Mouse (Mus musculus) layer of hippocampus, postnatal 36 days (tissue): Measurements from ENCODE around the gene Timm13. TPM values are rescaled to one million over a fixed set of nuclear protein-coding genes. Genes with fewer than 3 reads are reported as not detected.

ENCODE experiments used
- DNase-seq, 2 experiments: peaks; one replicate each; pipeline ENCODE4 v3.0.0; 2022
- total RNA-seq, 2 experiments: library from RNA; stranded (reverse); gene quantifications; 2 replicates each; pipeline ENCODE4 v1.2.3; 2021

The Timm13 gene
- total RNA-seq, 2 experiments from 2014 or later: 142 to 144 TPM

DNA sequence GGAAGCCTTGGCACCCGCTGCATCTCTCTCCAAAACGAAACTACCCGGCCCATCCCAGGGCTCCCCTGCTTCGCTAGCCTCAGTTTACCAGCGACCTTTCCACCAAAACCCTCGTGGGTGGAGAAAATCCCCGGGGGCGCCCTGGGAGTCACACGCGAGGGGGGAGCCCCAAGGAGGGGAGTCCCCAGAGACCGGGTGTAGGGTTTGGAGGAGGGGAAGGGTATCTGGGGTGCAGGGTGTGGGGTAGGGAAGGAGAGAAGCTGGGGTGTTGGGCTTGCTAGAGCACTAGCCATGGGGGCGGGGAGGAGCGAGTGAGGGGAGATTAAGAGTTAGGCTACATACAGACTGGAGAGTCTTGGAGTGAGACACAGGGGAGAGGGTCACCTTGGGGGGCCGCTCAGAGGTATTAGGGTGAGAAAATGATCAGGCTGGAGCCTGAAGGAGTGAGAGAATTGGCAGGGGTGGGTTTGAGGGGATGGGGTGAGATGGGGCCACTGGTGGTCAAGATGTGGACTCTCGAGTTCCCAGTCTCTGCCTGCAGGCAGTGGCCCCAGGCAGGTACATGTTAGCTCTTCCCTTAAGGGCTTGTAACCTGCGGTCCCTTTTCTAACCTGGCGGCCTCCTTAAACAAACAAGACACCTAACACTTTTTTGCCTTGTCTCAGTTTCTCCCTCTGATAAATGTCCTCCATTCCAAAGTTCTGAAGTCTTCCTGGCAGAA lies 32.1 kb upstream of the Timm13 start:
- DNase-seq: no peak

DNA sequence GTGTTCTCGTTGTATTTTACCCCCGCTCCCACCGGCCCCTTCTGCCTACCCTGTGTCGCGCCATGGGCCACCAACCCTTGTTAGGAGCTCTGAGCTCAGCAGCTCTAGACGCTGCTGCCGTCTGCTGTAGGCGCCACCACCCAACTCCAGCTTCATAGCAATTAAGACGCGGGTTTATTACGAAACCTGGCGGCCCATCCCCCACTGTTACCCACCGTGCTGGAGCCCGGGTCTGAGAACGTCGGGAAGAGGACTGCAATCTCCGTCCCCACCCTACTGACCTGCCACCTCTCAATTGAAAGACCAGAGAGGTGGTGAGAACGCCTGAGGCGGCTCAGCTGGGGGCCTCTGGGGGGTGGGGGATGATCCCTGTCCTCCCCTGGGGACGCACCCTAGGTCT lies 31.4 kb upstream of the Timm13 start:
- DNase-seq: no peak

DNA sequence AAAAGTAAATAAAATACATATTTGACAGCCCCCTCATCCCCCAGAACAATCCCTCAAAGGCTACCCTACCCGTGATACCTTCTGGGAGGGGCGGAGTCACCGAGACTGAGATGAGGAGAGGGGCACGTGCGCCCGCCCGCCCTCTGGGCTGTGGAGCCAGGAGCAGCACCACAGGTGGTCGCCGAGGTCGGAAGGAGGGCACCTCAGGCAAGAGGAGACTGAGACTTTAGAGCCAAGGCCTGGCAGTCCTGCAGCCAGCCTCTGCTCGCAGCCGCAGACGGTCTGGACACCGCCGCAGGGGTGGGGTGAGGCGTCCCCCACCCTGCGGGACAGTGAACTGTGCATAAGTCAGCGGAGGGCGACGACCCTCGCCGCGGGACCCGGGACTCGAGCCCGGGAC lies 30.9 kb upstream of the Timm13 start:
- no peak for DNase-seq

DNA sequence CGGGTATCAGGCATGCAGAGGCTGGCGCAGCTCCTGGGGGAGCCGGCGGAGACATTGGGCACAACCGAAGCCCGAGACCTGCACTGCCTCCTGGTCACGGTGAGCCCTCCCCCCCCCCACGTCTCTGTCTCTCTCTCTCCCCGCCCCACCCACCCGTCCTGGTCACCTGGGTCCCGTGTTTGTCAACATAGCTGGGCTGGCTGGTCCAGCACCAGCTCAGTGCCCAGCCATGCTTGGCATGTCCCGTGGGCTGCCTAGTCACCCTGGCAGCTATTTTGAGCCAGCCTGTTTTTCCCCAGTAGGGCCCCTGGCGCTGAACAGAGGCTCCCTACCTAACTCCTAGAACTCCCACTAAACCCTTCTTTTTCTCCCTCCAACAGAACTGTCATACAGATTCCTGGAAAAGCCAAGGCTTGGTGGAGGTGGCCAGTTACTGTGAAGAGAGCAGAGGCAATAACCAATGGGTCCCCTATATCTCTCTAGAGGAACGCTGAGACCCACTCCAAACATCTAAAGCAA lies 30.4 kb upstream of the Timm13 start:
- DNase-seq: no peak

DNA sequence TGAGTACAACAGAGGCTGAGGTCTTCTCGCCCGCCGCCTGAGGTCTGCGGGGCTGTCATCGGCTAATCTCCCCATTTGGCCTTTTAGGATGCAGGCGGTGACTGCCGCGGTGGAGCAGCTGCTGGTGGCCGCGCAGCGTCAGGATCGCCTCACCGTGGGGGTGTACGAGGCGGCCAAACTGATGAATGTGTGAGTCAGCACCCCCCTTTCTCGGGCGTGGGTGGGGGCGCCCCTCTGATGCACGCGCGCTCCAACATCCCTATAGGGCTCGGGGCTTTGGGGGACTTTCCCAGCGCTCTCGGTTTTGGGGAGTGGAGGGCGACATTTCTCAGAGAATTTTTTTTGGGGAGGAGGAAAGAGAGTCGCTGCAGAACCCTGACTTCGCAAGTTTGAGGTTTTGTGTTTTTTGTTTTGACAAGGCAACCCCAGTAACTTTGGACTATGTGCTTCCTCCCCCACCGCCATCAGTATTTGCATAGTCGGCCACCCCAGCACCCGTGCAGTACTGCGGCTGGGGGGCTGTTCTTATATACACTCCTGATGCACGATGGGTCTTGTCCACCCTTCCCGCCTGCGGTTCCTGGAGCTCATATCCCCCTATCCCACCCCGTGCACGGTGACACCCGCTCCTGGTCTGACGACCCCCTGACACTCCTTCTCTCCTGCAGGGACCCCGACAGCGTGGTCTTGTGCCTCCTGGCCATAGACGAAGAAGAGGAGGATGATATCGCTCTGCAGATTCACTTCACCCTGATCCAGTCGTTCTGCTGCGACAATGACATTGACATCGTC lies 29.8 kb upstream of the Timm13 start:
- DNase-seq: peak; percentile 35 to 50

DNA sequence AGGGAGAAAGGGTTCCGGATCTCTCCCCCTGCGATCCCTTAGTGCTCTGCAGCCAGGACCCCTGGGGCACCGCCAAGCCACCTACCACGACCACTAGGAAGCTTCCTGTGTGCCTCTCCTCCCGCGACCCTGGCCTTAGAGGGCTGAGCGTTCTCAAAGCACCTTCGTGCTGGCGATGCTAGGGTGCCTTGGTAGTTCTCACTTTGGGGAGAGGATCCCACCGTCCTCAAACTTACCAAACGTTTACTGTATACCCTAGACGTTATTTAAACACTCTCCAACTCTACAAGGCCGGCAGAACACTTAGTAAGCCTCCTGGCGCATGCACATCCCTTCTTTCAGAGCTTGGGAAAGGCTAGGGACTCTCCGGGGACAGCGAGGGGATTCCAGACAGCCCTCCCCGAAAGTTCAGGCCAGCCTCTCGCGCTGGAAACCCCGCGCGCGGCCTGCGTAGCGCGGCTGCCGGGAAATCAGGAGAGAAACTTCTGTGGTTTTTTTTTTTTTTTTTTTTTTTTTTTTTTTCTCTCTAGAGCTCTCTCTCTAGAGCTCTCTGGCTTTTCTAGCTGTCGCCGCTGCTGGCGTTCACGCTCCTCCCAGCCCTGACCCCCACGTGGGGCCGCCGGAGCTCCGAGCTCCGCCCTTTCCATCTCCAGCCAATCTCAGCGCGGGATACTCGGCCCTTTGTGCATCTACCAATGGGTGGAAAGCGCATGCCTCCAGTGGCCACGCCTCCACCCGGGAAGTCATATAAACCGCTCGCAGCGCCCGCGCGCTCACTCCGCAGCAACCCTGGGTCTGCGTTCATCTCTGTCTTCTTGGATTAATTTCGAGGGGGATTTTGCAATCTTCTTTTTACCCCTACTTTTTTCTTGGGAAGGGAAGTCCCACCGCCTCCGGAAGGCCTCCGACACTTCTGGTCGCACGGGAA lies 28.8 kb upstream of the Timm13 start, which contains the start of gene Gadd45b:
Gadd45b (plus strand) TSS at position 775 of the 928 bp plus-strand sequence.
- DNase-seq: peak; percentile 98

DNA sequence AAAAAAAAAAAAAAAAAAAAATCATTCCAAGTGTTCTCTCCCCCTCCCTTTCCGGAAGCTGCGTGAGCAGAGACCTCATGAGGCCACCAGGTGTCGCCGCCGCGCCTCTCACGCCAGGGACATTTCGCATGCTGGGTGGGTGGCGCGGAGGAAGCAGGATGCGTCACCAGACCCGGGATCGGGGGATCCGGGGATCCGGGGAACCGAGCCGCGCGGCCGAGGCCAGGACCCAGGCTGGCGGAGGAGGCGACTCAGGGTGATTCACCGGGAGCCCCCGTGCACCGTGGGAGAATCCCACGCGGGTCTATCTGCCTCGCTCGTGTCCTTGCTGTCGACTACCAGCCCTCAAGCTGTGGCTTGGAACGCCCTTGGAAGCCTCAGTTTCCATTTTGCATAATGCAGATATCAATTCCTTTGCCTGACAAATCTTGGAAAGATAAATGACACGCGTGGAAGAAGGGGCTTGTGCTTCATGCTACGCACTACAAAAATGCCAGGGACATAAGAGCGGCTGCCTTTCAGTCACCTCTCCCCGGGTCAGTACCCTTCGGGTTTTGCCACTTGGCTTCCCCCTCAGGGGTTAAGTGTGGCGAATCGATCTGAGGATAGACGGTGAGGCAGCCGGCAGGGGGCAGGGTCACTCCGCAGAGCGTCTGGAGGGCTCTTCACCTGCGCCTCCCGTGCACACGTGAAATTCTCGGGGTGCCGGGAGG lies 28.0 kb upstream of the Timm13 start:
- peak; percentile 91 to 92 for DNase-seq

DNA sequence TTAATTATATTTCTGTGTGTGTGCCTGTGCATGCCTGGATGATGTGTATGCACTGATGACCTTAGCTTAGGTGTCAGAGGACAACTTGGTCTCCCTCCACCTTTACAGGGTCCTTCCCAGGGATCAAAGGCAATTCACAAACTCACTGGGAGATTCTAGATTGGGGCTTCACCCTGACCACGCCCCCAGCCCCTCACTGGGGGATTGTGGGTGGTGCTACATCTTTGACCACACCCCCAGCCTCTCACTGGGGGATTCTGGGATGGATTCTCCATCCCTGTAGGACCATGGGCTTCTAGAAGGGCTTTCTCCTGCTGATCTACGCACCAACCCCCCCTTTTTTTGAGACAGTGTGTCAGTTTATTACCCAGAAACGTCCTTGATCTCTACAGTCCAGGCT lies 24.7 kb upstream of the Timm13 start:
- no peak for DNase-seq

DNA sequence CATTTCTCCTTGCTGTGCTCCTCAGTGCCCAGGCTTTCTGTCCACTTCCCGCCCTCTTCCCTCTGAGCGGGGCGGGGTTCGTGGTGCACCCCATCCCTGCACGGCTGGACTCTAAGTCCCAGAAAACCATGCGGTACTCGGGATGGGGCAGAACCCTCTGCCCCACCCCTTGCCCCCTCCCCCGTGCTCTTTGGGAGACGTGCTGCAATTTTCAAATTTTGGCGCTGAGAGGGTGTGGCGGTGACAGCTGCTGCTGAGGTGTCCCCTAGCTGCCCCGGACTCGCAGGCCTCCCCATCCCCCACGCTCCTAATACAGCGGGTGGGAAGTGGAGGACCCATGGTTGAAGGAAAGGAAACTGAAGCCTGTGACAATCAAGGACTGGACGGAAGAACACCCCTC lies 21.2 kb upstream of the Timm13 start:
- DNase-seq: no peak

DNA sequence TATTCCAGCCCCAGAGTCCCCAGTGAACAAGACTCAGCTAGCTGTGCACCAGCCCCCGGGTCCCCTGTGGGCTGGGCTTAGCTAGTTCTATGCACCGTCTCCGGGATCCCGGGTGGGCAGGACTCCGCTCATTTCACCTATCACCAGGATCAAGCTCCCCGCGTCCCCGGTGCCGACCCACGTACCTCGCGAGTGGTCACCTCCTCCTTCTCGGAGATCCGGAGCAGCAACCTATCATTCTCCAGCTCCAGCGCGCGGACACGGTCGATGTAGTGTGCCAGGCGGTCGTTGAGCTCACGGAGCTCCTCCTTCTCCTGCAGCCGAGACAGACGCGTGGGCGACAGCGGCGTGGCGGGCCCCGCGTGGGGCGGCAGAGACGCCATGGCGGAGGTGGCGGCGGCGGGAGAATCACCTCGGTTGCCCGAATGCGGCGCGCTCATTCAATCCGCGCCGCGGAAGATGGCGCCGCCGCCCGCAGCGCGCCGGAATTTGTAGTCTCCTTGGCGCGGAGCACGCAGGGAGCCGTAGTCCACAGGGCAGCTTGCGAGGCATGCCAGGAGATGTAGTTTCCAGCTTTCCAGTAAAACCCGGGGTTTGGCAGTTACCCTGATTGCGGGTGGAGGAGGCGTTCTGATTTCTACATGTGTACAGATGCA lies 17.1 kb upstream of the Timm13 start, which contains the start of gene Lmnb2:
Lmnb2 (minus strand) TSS at position 467 of the 656 bp plus-strand sequence.
- DNase-seq: peak; percentile 81 to 85

DNA sequence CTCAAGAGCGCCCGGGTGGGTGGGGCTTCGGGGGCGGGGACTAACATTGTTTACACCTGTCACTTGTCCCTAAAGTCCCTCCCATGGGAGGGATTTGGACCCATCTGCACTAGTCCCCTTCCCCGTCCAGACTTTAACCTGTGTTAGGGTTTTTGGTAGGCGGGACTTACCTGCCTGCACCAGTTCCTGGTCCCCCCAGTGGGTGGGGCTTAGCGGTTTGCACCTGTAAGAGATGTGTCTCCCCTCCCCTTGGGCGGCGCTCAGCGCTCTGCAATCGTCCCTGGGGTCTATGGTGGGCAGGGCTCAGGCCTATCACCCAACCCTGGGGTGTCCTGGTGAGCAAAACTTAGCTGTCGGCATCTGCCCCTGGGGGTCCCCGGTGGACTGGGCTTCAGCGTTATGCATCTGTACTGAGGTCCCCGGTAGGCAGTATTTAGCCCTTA lies 16.6 kb upstream of the Timm13 start:
- no peak for DNase-seq

DNA sequence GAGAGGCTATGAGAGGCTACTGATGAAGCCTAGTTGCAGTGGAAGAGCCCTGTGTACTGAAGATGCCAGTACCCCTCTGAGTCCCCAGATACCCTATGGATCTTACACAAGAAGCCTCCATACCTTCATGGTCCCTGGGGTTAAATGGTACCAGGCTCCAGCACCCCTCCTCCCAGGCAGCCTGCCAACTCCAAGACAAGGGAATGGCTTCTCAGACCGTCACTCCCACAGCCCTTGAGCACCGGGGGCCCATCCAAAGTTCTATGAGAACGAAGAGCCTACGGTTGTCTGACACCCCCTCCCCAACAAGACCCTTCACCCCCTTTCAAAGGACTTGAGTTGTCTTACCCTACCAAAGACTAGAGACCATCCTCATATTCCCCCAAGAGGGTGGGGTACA lies 15.0 kb upstream of the Timm13 start:
- no peak for DNase-seq

DNA sequence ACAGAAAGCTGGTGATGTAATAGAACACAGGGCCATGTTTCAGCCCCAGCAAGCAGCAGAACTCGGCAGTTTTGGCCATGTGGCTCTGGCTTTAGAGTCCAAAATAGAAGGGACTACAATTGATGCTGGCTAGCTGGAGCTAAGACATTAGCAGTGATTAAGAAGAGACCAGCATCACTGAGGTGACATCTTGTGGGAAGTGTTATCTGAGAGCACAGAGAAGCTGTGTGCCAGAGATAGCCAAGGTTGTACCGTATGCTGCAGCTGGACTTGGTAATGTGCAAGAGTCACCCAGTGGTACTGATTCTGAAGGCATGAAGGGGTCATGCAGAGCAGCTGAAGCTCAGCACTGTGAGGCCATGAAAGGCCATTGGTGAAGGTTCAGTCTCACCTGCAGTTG lies 14.5 kb upstream of the Timm13 start:
- no peak for DNase-seq

DNA sequence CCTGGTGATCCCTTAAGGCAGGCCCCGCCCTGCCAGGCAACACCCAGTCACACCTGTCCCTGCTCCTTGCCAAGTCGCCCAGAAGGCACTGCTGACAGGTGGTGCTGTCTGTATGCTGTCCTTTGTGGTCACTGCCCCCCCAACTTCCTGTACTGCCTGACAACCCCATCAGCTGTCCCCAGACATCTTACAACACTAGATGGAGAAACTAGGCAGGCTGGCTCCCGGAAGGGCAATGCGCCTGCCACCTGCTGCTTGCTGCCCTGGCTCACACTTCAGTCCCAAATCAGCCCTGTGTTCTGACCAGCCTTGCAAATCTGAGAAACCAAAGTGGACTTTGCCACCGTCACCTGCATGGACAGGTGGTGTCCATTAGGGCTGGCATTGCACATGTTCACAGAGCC lies 13.5 kb upstream of the Timm13 start:
- DNase-seq: no peak

DNA sequence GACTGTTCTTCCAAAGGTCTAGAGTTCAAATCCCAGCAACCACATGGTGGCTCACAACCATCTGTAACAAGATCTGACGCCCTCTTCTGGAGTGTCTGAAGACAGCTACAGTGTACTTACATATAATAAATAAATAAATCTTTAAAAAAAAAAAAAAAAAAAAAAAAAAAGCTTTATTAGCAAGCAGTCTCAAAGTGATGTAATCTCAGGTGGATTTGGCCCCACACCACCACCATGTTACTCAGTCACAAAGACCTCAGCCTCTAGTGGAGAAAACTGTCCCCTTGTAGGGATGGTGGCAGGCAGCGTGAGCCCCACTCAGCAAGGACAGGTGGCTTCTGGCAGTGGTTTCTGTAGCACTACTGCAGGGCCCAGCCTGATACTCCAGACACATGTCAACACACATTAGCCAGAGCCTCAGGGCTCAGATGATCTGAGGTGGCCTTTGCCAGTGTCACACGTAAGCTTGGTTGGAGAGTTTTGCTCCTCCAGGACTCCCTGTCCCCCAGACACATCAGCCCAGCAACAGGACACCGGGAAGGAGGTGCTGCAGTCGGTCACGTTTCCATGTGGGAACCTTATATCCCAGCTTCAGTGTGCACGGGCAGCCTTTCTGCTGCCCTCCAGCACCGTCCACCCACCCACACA lies 12.7 kb upstream of the Timm13 start:
- DNase-seq: no peak

DNA sequence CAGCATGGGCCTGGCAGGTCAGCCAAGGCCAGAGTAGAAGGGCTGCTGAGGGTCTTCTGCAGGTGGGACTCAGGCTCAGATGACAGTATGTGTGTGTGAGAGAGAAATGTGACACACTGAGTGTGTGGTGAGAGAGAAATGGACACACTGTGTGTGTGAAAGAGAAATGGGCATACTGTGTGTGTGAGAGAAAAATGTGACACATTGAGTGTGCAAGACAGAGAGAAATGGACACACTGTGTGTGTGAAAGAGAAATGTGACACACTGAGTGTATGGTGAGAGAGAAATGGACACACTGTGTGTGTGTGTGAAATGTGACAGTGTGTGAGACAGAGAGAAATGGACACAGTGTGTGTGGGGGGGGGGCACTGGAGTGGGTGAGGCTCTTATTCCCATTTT lies 11.1 kb upstream of the Timm13 start:
- no peak for DNase-seq

DNA sequence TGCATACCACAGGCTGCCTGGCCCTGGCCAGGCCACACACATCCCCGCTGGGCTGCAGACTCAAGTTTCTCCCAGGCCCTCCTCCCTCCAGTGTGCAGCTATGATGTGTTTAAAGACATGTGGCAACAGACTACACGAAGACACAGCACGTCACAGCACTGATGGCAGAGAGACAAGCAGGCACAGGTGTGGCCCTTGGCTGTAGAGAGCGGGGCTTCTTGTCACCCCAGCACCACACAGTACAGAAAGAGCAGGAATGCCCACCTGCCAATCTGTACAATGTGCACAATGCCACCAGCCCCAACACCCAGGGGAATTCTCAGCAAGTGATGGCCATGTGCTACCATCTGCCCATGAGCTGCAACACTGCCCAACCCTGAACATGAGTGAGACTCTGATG lies 10.6 kb upstream of the Timm13 start:
- DNase-seq: no peak

DNA sequence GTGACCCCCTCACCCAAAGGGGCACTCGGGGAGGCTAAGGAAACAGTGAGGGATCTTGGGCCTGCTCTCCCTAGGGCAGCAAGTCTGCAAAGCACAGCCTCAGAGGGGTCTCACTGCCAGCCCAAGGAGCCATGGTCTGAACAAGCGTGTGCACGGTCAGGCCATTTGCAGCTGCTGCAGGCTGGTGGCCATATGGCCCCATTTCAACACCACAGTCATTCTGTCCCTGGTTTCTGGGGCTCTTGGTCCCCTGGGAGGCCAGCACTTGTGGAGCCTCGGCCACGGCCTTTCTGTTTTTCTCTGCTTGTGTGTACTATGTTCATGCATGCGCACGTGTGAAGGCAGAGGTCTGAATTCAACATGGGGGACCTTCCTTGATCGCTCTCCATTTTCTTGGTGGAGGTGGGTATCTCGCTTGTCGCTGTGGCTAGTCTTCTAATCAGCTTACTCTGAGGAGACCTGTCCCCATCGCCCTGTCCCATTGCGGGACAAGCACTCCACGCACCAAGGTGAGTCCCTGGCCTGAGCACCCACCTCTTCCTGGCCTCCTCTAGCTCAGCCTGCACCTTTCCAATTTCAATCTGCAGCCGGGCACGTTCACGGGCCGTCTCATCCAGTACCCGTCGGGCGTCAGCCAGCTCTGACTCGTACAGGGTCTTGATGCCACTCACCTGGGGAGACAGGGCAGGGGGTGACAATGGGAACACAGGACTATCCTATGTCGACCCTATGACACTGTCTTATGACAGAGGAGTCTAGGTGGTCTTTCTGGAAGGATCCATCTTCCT lies 8.8 kb upstream of the Timm13 start:
- no peak for DNase-seq

DNA sequence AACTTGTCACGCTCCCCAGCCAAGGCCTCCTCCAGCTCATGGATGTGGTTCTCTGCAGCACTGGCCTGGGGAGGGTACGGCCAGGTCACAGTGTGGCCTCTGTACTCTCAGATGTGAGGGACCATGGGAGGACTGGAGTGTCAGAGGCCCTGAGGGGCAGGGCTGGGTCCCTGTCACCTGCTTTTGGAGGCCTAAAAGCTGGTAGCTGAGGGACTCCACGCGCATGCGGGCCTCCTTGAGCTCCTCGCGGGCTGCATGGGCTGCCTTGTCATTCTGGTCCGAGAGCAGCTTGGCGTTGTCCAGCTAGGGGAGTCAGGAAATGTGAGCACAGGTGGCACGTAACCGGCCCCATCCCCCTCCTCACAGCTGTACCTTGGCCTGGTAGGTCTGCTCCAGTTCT lies 3.9 kb upstream of the Timm13 start:
- DNase-seq: no peak
